Mouse (Mus musculus) brain, embryonic 14.5 days (tissue): ENCODE data around the gene Bcor.

Source experiments
- CTCF ChIP-seq: fragments of 200-500 bp; IDR thresholded peaks from 2 replicates; pipeline ENCODE4 v1.5.1; 2012; ENCODE audit warnings: inconsistent platforms, mild to moderate bottlenecking, moderate library complexity, borderline replicate concordance; ENCODE audit not compliant: insufficient read depth, insufficient read length; ENCODE audit errors: extremely low read depth
- POLR2A ChIP-seq: fragments of 200-500 bp; IDR thresholded peaks from 2 replicates; pipeline ENCODE4 v1.6.1; 2012; ENCODE audit warnings: mild to moderate bottlenecking, inconsistent platforms, borderline replicate concordance; ENCODE audit not compliant: poor library complexity, insufficient read depth, insufficient read length, severe bottlenecking; ENCODE audit errors: extremely low read depth

DNA sequence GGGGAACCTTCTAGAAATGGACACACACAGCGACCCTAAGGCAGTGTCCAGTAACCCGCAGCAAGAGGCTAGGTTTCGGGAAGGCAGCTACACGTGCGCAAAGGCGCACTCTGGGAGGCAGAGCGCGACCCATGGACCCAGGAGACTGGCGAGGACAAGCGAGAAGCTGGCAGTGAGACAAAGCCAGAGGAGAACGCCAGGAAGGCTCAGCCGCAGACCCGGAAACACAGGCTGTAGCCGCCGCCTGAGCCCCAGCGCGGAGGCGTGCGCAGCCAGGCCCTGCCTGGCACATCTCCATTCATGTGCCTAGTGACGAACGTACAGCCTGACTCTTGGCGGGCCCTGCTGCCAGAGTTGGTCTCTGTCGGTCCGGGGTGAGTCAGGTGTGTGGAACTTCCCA lies 30.9 kb downstream of the Bcor start:
- TF ChIP-seq CTCF (no peak), POLR2A (no peak)
